Mouse (Mus musculus): Measurements from ENCODE around the gene Lce3d. TPM values are rescaled to one million over a fixed set of nuclear protein-coding genes. Genes with fewer than 3 reads are reported as not detected.
A peak's percentile ranks its signal among the peaks of the same experiment; 100 is the strongest.

Lce3d gene
- not detected in 2 replicates for polyA plus RNA-seq (2015; fragmentation: Nextera tagmentation; extraction: Ambion mirVana)

DNA sequence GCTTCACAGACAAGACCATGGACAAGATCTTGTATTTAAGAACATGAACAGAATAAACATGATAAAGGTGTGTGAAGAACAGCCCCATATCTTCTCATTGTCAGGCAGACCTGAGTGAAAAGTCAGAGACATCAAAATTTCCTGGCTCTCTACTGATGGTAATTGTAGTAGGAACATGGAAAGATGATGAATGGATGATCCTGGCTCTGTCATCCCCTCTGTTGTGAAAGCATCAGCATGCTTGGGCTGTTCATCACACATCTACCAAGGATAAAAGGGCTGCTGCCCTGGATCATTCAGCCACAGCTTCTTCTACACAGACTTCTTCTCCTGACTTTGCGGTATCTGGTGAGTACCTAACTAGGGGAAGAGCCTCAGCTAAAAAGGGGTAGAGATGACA lies at the start of gene Lce3d:
Gene Lce3d, plus strand, starts transcription at position 301 of the 400 bp plus-strand sequence.
- Histone ChIP-seq H3K9ac (no peak within 1 kb of the TSS), H3K4me2 (replicated peaks) (no peak within 1 kb of the TSS), H3K4me1 (replicated peaks) (no peaks in the 10 kb centered on the region), H3K27ac (no peak within 1 kb of the TSS), H3K9me3 (no peaks in the 10 kb centered on the region), H3K27me3 (replicated peaks) (no peaks in the 10 kb centered on the region), H3K36me3 (no peaks in the 10 kb centered on the region), H3K4me3 (replicated peaks) (no peak within 1 kb of the TSS)
- 83% methylated on average over 1 of the region's 1 CpGs for WGBS
- ATAC-seq, result no peak

DNA sequence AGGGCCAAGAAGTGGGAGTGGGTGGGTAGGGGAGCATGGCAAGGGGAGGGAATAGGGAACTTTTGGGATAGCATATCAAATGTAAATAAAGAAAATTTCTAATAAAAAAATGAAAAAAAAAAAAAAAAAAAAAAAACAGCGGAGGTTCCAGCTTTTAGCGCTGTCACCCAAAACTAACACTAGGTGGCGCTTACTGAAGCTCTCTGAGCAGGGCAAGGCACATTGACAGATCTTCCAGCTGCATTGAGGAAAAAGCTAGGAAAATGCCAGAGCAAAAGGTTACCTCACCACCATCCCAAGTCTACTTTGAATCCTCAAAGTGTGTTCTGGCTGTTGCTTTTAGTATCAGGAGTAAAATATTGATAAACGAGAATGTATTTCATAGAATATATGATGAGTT lies 49.6 kb upstream of the Lce3d start:
- Histone ChIP-seq H3K4me3 (replicated peaks) (no peak overlapping the region), H3K9ac (no peak overlapping the region), H3K4me1 (replicated peaks) (no peaks in the 10 kb centered on the region), H3K27ac (no peak overlapping the region), H3K4me2 (replicated peaks) (no peak overlapping the region), H3K9me3 (no peaks in the 10 kb centered on the region), H3K36me3 (no peaks in the 10 kb centered on the region), H3K27me3 (replicated peaks) (no peaks in the 10 kb centered on the region)
- WGBS, result 23% methylated on average over 4 of the region's 4 CpGs
- no peak for ATAC-seq

DNA sequence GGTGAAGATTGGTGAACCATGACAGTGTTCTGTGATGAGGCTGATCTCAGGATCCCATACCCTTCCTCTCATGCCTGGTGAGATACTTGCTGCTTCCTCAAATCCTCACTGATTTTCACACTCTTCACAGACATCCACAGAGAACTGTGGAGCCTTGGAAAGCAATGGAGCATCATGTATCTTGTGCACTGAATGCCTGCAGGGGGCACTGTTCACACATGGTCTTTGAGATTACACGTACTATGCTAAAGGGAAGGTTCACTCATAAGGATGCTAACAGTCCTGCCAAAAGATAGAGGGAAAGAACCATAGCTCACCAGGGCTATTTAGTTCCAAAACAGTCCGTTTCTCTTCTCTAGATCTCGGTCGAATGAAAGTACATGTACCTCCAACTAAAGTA lies 36.8 kb upstream of the Lce3d start:
- no peaks in the 10 kb centered on the region for H3K9me3 ChIP-seq
- H3K4me3 ChIP-seq (replicated peaks), result no peak overlapping the region
- no peaks in the 10 kb centered on the region for H3K4me1 ChIP-seq (replicated peaks)
- H3K27me3 ChIP-seq (replicated peaks), result no peaks in the 10 kb centered on the region
- no peak for ATAC-seq
- H3K27ac ChIP-seq, result no peak overlapping the region
- H3K36me3 ChIP-seq, result no peaks in the 10 kb centered on the region
- no peak overlapping the region for H3K9ac ChIP-seq
- 52% methylated on average over 4 of the region's 4 CpGs for WGBS
- H3K4me2 ChIP-seq (replicated peaks), result no peak overlapping the region

DNA sequence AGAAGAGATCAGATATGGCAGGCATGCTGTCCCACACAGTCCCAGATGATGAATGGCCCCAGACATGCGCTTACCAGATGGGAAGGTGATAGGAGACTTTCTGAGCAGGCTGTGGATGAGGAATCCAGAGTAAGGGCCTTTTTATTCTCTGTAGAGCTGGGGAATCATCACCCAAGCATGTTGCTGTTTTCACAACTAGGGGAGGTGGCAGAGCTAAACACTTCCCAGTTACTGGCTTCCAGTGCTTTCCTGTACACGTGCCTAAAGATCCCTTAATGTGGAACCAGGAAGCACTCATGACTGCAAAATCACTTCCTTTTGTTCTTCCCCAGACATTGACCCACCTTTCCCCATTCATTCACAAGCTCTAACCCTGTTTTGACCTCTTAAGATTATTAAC lies 31.1 kb upstream of the Lce3d start, which contains the start of gene Lce3a:
Gene Lce3a, minus strand, starts transcription at position 101 of the 400 bp plus-strand sequence.
- H3K4me2 ChIP-seq (replicated peaks), result no peak within 1 kb of the TSS
- WGBS, result 60% methylated on average over 2 of the region's 2 CpGs
- no peak for ATAC-seq

DNA sequence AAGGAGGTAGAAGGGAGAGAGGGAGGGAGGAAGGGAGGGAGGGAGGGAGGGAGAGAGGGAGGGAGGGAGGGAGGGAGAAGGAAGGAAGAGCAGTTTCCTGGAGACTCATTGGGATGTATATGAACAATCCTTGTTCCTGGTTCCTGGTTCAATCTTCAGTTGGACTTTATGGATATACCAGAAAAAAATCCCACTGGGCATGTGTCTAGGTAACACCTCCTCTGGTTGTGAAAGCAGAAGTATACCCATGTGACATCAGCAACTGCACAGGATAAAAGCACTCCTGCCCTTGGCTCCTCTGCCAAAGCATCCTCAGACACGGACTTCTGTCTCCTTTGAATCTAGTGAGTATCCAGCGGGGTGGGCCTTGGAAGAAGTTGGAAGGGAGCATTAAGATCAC lies 24.5 kb upstream of the Lce3d start, which contains the start of gene Lce3b:
Gene Lce3b, plus strand, starts transcription at position 301 of the 400 bp plus-strand sequence.
- no peak within 1 kb of the TSS for H3K27ac ChIP-seq
- no peaks in the 10 kb centered on the region for H3K9me3 ChIP-seq
- H3K4me3 ChIP-seq (replicated peaks), result no peak within 1 kb of the TSS
- H3K27me3 ChIP-seq (replicated peaks), result no peaks in the 10 kb centered on the region
- ATAC-seq, result no peak
- no peaks in the 10 kb centered on the region for H3K4me1 ChIP-seq (replicated peaks)
- no peak within 1 kb of the TSS for H3K9ac ChIP-seq
- 55% methylated on average over 2 of the region's 2 CpGs for WGBS
- H3K4me2 ChIP-seq (replicated peaks), result no peak within 1 kb of the TSS
- no peaks in the 10 kb centered on the region for H3K36me3 ChIP-seq

More for the DNA sequence above, 31.1 kb upstream of the Lce3d start, which contains the start of gene Lce3a:
- no peaks in the 10 kb centered on the region for H3K9me3 ChIP-seq
- no peaks in the 10 kb centered on the region for H3K36me3 ChIP-seq
- H3K4me1 ChIP-seq (replicated peaks), result no peaks in the 10 kb centered on the region
- no peak within 1 kb of the TSS for H3K4me3 ChIP-seq (replicated peaks)
- H3K27ac ChIP-seq, result no peak within 1 kb of the TSS
- no peaks in the 10 kb centered on the region for H3K27me3 ChIP-seq (replicated peaks)
- H3K9ac ChIP-seq, result no peak within 1 kb of the TSS

DNA sequence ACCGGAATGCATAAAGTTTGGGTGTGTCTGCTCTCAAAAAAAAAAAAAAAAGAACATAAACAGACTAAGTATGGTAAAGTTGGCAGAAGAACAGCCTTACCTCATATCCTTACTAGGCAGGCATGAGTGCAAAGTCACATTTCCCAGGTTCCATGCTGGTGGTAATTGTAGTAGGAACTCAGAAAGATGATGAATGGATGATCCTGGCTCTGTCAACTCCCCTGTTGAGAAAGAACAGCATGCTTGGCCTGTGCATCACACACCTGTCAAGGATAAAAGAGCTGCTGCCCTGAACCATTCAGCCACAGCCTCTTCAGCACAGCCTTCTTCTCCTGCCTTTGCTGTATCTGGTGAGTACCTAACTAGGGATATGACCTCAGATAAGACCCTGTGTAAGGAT lies 13.0 kb upstream of the Lce3d start, which contains the start of gene Lce3c:
Gene Lce3c, plus strand, starts transcription at position 301 of the 400 bp plus-strand sequence.
- Histone ChIP-seq H3K9ac (no peak within 1 kb of the TSS), H3K4me2 (replicated peaks) (no peak within 1 kb of the TSS), H3K27me3 (replicated peaks) (no peaks in the 10 kb centered on the region), H3K4me1 (replicated peaks) (no peaks in the 10 kb centered on the region), H3K9me3 (no peaks in the 10 kb centered on the region), H3K36me3 (no peaks in the 10 kb centered on the region), H3K27ac (no peak within 1 kb of the TSS), H3K4me3 (replicated peaks) (no peak within 1 kb of the TSS)
- WGBS, result 62% methylated on average over 1 of the region's 1 CpGs
- ATAC-seq, result no peak

DNA sequence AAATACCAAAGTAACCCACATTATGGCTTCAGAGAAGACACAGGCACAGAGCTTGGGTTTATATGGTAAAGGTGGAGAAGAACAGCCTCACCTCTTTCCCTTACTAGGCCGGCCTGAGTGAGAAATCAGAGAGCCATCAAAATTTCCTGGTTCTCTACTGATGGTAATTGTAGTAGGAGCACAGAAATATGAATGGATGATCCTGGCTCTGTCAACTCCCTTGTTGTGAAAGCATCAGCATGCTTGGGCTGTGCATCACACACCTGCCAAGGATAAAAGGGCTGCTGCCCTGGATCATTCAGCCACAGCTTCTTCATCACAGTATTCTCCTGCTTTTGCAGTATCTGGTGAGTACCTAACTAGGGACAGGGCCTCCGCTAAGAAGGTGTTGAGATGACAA lies 9.6 kb downstream of the Lce3d start, which contains the start of gene Lce3e:
Gene Lce3e, plus strand, starts transcription at position 301 of the 400 bp plus-strand sequence.
- no peak for ATAC-seq
- no peak within 1 kb of the TSS for H3K4me3 ChIP-seq (replicated peaks)
- H3K27ac ChIP-seq, result no peak within 1 kb of the TSS
- H3K4me2 ChIP-seq (replicated peaks), result no peak within 1 kb of the TSS
- H3K9me3 ChIP-seq, result no peaks in the 10 kb centered on the region
- H3K36me3 ChIP-seq, result no peaks in the 10 kb centered on the region
- H3K4me1 ChIP-seq (replicated peaks), result no peaks in the 10 kb centered on the region
- WGBS, result 92% methylated on average over 2 of the region's 2 CpGs
- no peaks in the 10 kb centered on the region for H3K27me3 ChIP-seq (replicated peaks)
- no peak within 1 kb of the TSS for H3K9ac ChIP-seq

DNA sequence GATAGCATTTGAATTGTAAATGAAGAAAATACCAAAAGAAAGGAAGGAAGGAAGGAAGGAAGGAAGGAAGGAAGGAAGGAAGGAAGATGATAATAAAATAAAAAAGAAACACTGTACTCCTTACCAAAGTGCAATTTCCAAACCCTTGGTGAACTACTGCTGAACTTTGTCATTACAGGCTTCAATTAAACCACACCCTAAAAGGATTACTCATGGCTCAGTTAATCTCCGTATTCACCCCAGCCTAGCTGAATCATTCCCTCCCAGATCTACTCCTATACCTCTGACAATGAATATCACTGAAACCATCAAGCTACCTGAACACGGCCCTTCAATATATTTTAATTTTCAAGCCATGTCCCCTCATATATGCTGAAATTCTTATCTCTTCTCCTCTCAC lies 21.3 kb downstream of the Lce3d start:
- 59% methylated on average over 2 of the region's 2 CpGs for WGBS
- Histone ChIP-seq H3K27me3 (replicated peaks) (no peaks in the 10 kb centered on the region), H3K27ac (no peak overlapping the region), H3K4me1 (replicated peaks) (no peaks in the 10 kb centered on the region), H3K9ac (no peak overlapping the region), H3K4me2 (replicated peaks) (no peak overlapping the region), H3K36me3 (no peaks in the 10 kb centered on the region), H3K4me3 (replicated peaks) (no peak overlapping the region), H3K9me3 (no peaks in the 10 kb centered on the region)
- ATAC-seq, result peak; percentile 91

DNA sequence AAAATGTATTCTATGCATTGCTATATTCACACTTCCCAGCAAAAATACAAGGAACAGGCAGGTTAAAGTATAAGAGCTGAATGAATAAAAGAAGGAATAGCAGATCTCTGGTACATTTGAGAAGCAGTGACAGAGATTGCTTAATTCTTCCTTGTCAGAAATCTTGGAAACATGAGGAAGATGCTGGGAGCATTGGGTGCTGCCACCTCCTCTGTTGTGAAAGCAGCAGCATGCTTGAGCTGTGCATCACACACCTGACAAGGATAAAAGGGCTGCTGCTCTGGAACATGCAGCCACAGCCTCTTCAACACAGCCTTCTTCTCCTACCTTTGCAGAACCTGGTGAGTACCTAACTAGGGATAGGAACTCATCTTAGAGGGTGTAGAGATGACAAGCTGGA lies 34.7 kb downstream of the Lce3d start, which contains the start of gene Lce3f:
Gene Lce3f, plus strand, starts transcription at position 301 of the 400 bp plus-strand sequence.
- Histone ChIP-seq H3K27me3 (replicated peaks) (no peaks in the 10 kb centered on the region), H3K4me3 (replicated peaks) (no peak within 1 kb of the TSS), H3K9ac (no peak within 1 kb of the TSS), H3K27ac (no peak within 1 kb of the TSS), H3K4me1 (replicated peaks) (no peaks in the 10 kb centered on the region), H3K4me2 (replicated peaks) (no peak within 1 kb of the TSS), H3K36me3 (no peaks in the 10 kb centered on the region), H3K9me3 (no peaks in the 10 kb centered on the region)
- no peak for ATAC-seq

DNA sequence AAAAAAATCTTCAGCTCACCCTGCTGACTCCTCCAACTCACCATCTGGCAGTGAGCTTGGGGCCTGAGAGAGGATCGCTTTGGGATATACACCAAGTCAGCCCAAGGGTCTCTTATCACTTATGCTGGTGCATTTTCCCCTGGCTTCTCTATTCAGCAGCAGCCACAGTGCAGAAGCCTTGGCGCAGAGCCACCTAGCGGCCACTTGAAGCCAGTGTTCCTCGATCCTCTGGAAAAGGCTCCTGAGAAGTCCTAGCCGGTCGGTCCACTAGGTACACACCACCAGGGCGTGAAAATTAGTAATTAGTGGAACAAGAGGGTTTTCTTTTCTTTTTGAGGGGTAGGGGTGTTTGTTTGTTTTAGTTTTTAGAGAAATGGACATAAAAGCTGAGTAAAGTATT lies 41.5 kb downstream of the Lce3d start:
- H3K27ac ChIP-seq, result no peak overlapping the region
- peak; percentile 82 for ATAC-seq
- no peak overlapping the region for H3K9ac ChIP-seq

DNA sequence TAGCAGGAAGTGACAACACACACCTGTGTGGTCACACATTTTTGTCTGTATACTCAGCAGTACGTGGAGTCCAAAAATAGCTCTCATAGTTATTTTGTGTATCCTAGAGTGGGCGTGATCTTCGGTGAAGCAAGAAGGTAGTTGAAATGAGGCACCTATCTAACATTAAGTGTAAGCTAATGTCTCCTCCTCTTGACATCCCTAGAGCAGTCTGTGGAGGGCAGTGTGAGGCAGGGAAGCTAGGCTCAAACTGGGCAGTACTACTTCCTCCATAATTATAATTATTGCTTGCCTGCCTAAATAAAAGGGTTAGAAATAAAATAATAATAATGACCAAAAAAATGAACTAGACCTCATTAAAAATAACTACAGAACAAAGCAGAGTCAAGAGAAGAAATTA lies 43.4 kb downstream of the Lce3d start:
- no peaks in the 10 kb centered on the region for H3K4me1 ChIP-seq (replicated peaks)
- H3K27ac ChIP-seq, result no peak overlapping the region
- H3K9me3 ChIP-seq, result no peaks in the 10 kb centered on the region
- ATAC-seq, result no peak
- WGBS, result 77% methylated on average over 3 of the region's 3 CpGs
- no peak overlapping the region for H3K9ac ChIP-seq
- no peak overlapping the region for H3K4me2 ChIP-seq (replicated peaks)
- no peaks in the 10 kb centered on the region for H3K27me3 ChIP-seq (replicated peaks)
- H3K4me3 ChIP-seq (replicated peaks), result no peak overlapping the region
- H3K36me3 ChIP-seq, result no peaks in the 10 kb centered on the region

More for the DNA sequence above, 41.5 kb downstream of the Lce3d start:
- no peak overlapping the region for H3K4me3 ChIP-seq (replicated peaks)
- no peaks in the 10 kb centered on the region for H3K27me3 ChIP-seq (replicated peaks)
- no peaks in the 10 kb centered on the region for H3K36me3 ChIP-seq
- no peaks in the 10 kb centered on the region for H3K4me1 ChIP-seq (replicated peaks)
- H3K4me2 ChIP-seq (replicated peaks), result no peak overlapping the region
- 5% methylated on average over 7 of the region's 7 CpGs for WGBS
- no peaks in the 10 kb centered on the region for H3K9me3 ChIP-seq

DNA sequence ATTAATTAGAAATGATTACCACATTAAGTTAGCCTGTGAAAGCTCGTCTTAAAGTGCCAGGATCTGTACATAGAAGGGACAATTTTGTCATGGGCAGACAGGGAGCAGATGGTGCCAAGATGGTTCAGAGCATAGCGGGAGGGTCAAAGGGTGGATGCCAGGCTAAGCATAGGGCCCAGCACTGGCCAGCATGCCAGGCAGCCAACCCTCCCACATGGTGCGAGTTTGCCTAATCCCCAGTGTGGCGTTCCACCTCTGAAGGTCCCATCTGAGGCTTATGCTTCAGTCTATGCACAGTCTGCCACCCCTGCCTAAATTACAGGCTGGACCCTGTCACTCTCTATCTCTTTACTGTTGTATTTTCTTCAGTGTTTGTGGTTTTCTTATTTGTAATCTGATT lies 45.7 kb downstream of the Lce3d start:
- no peaks in the 10 kb centered on the region for H3K9me3 ChIP-seq
- no peak overlapping the region for H3K9ac ChIP-seq
- 74% methylated on average over 4 of the region's 4 CpGs for WGBS
- no peak for ATAC-seq
- no peak overlapping the region for H3K4me3 ChIP-seq (replicated peaks)
- no peaks in the 10 kb centered on the region for H3K4me1 ChIP-seq (replicated peaks)
- no peak overlapping the region for H3K27ac ChIP-seq
- no peaks in the 10 kb centered on the region for H3K36me3 ChIP-seq
- H3K4me2 ChIP-seq (replicated peaks), result no peak overlapping the region
- no peaks in the 10 kb centered on the region for H3K27me3 ChIP-seq (replicated peaks)
